23 mouse cellular contexts compared by ENCODE assay signal in genomic region chr17:69488826-69489225, GRCm38 (mm10). TPM values are rescaled to one million over a fixed set of nuclear protein-coding genes. Genes with fewer than 3 reads are reported as not detected.
"Had no signal": no experiment of that assay in that cellular context is flagged by ENCODE, and none has a peak within 500 bp of the region (broad histone marks: within the 10 kb centered on the region; RNA-seq: fewer than 3 reads in every experiment).

No protein-coding gene starts in this region.

- DNase-seq: retina, postnatal 1 day; right cerebral cortex, adult 18-20 months; right cerebral cortex, postnatal 14 days; right cerebral cortex, postnatal 25 days; right cerebral cortex, postnatal 4 days; spleen, adult 18-20 months; thymus, adult 18-20 months; thymus, adult 2 months; thymus, postnatal 14 days; thymus, postnatal 25 days; thymus, postnatal 36 days; thymus, postnatal 4 days had no signal

- H3K9me3 ChIP-seq: neural tube, embryonic 13.5 days; neural tube, embryonic 15.5 days; stomach, embryonic 15.5 days had no signal

- H3K4me3 ChIP-seq: neural tube, embryonic 13.5 days; neural tube, embryonic 15.5 days; stomach, embryonic 15.5 days had no signal

- H3K9ac ChIP-seq: neural tube, embryonic 13.5 days; neural tube, embryonic 15.5 days; stomach, embryonic 15.5 days had no signal

- H3K4me2 ChIP-seq: neural tube, embryonic 13.5 days; neural tube, embryonic 15.5 days; stomach, embryonic 15.5 days had no signal

- H3K27me3 ChIP-seq: neural tube, embryonic 13.5 days; neural tube, embryonic 15.5 days; stomach, embryonic 15.5 days had no signal

- H3K27ac ChIP-seq: neural tube, embryonic 13.5 days; neural tube, embryonic 15.5 days; stomach, embryonic 15.5 days; stomach, postnatal 0 days had no signal

- H3K36me3 ChIP-seq: neural tube, embryonic 13.5 days; neural tube, embryonic 15.5 days; stomach, embryonic 15.5 days had no signal

- H3K4me1 ChIP-seq: neural tube, embryonic 13.5 days; neural tube, embryonic 15.5 days; stomach, embryonic 15.5 days had no signal

RNA-seq across cellular contexts. Expression of gene Akain1, which starts 49.7 kb away (rescaled TPM):
- polyA plus RNA-seq: small intestine, adult 2 months; spleen, adult 2 months; stomach, embryonic 14.5 days; stomach, embryonic 15.5 days; stomach, embryonic 16.5 days; testis, adult 2 months; thymus, postnatal 0 days; urinary bladder, adult 2 months had no signal
